Mouse (Mus musculus) E14TG2a.4 (cell line): ENCODE measurements around the gene Fhit.

Experiments used
- H3K27me3 ChIP-seq: 2 replicates; pipeline ENCODE4 v1.6.1; 2014; ENCODE audit warnings: low read length, control low read depth; ENCODE audit not compliant: insufficient read depth
- H3K36me3 ChIP-seq: 2 replicates; pipeline ENCODE4 v1.6.1; 2014; ENCODE audit warnings: low read length, control low read depth; ENCODE audit not compliant: insufficient read depth
- H3K4me1 ChIP-seq: replicated peaks from 2 replicates; pipeline ENCODE4 v1.6.1; 2014; ENCODE audit warnings: low read depth, low read length, control low read depth
- H3K4me3 ChIP-seq: replicated peaks from 2 replicates; pipeline ENCODE4 v1.5.1; 2014; ENCODE audit warnings: mild to moderate bottlenecking, low read length
- H3K9me3 ChIP-seq: 2 replicates; pipeline ENCODE4 v1.6.1; 2014; ENCODE audit warnings: low read length, control low read depth
- CTCF ChIP-seq: conservative IDR thresholded peaks from 2 replicates; pipeline ENCODE4 v1.5.1; 2014; ENCODE audit warnings: low read length
- NANOG ChIP-seq: IDR thresholded peaks from 2 replicates; pipeline ENCODE4 v1.6.1; 2014; ENCODE audit warnings: borderline replicate concordance, low read length, mixed read lengths
- POU5F1 ChIP-seq: IDR thresholded peaks from 2 replicates; pipeline ENCODE4 v1.6.1; 2014; ENCODE audit warnings: low read length, borderline replicate concordance

Gene Fhit

GRCm38 (mm10) chr14:9606584-9607377 is 1555.1 kb downstream of the Fhit start:
- Histone ChIP-seq H3K36me3 (no peaks in the 10 kb centered on the region), H3K4me1 (no peaks in the 10 kb centered on the region), H3K4me3 (no peak overlapping the region), H3K27me3 (no peaks in the 10 kb centered on the region), H3K9me3 (no peaks in the 10 kb centered on the region)
- no peak for TF ChIP-seq POU5F1
- TF ChIP-seq NANOG: no peak
- TF ChIP-seq CTCF: no peak

GRCm38 (mm10) chr14:9600271-9600670 is 1561.6 kb downstream of the Fhit start:
- Histone ChIP-seq H3K4me3 (no peak overlapping the region), H3K4me1 (no peaks in the 10 kb centered on the region), H3K36me3 (no peaks in the 10 kb centered on the region), H3K9me3 (no peaks in the 10 kb centered on the region), H3K27me3 (no peaks in the 10 kb centered on the region)
- no peak for TF ChIP-seq NANOG
- no peak for TF ChIP-seq POU5F1
- no peak for TF ChIP-seq CTCF

- Histone ChIP-seq H3K9me3 (no peaks in the 10 kb centered on the region), H3K27me3 (no peaks in the 10 kb centered on the region), H3K4me3 (no peak overlapping the region), H3K4me1 (no peaks in the 10 kb centered on the region), H3K36me3 (no peaks in the 10 kb centered on the region)
- TF ChIP-seq POU5F1: no peak
- no peak for TF ChIP-seq NANOG
- no peak for TF ChIP-seq CTCF
These were observed 1564.3 kb downstream of the Fhit start for GRCm38 (mm10) chr14:9597460-9597977.

GRCm38 (mm10) chr14:9589121-9589520 is 1572.7 kb downstream of the Fhit start:
- no peaks in the 10 kb centered on the region for H3K27me3 ChIP-seq
- H3K36me3 ChIP-seq: no peaks in the 10 kb centered on the region
- H3K4me1 ChIP-seq: no peaks in the 10 kb centered on the region
- no peaks in the 10 kb centered on the region for H3K9me3 ChIP-seq
- no peak overlapping the region for H3K4me3 ChIP-seq
- TF ChIP-seq POU5F1 (no peak), NANOG (no peak), CTCF (no peak)

GRCm38 (mm10) chr14:9587900-9588299 is 1573.9 kb downstream of the Fhit start:
- H3K27me3 ChIP-seq: no peaks in the 10 kb centered on the region
- H3K36me3 ChIP-seq: no peaks in the 10 kb centered on the region
- H3K4me1 ChIP-seq: no peaks in the 10 kb centered on the region
- TF ChIP-seq CTCF: no peak
- no peak for TF ChIP-seq NANOG
- no peak for TF ChIP-seq POU5F1
- H3K4me3 ChIP-seq: no peak overlapping the region
- no peaks in the 10 kb centered on the region for H3K9me3 ChIP-seq

- no peaks in the 10 kb centered on the region for H3K4me1 ChIP-seq
- H3K9me3 ChIP-seq: no peaks in the 10 kb centered on the region
- no peak overlapping the region for H3K4me3 ChIP-seq
- TF ChIP-seq POU5F1 (no peak), CTCF (no peak), NANOG (no peak)
- no peaks in the 10 kb centered on the region for H3K36me3 ChIP-seq
- H3K27me3 ChIP-seq: no peaks in the 10 kb centered on the region
These were observed 1578.3 kb downstream of the Fhit start for GRCm38 (mm10) chr14:9583227-9584155.

GRCm38 (mm10) chr14:9556333-9556732 is 1605.5 kb downstream of the Fhit start:
- Histone ChIP-seq H3K4me1 (no peaks in the 10 kb centered on the region), H3K9me3 (no peaks in the 10 kb centered on the region), H3K27me3 (no peaks in the 10 kb centered on the region), H3K4me3 (no peak overlapping the region), H3K36me3 (no peaks in the 10 kb centered on the region)
- TF ChIP-seq NANOG (no peak), CTCF (no peak), POU5F1 (no peak)

GRCm38 (mm10) chr14:9555807-9556206 is 1606.0 kb downstream of the Fhit start:
- no peaks in the 10 kb centered on the region for H3K4me1 ChIP-seq
- no peaks in the 10 kb centered on the region for H3K36me3 ChIP-seq
- H3K4me3 ChIP-seq: no peak overlapping the region
- no peaks in the 10 kb centered on the region for H3K27me3 ChIP-seq
- TF ChIP-seq NANOG (no peak), CTCF (no peak), POU5F1 (no peak)
- H3K9me3 ChIP-seq: no peaks in the 10 kb centered on the region
